Mouse (Mus musculus) midbrain, embryonic 16.5 days (tissue): Measurements from ENCODE around the gene Tm9sf3. TPM values are rescaled to one million over a fixed set of nuclear protein-coding genes. Genes with fewer than 3 reads are reported as not detected.

Experiments used
- ATAC-seq: fragments of 200-750 bp; cut with Nextera tagmentation; 2 replicates; pipeline ENCODE4 v1.8.0; 2017; ENCODE audit warnings: moderate TSS enrichment
- H3K27ac ChIP-seq: fragments of 300-500 bp; sonication (generic); 2 replicates; pipeline ENCODE4 v1.5.1; 2014; ENCODE audit warnings: mild to moderate bottlenecking, low read length, mixed read lengths
- H3K27me3 ChIP-seq: fragments of 300-500 bp; sonication (generic); 2 replicates; pipeline ENCODE4 v1.6.1; 2014; ENCODE audit warnings: low read depth, low read length, mixed read lengths; ENCODE audit not compliant: control insufficient read depth, insufficient read depth
- H3K36me3 ChIP-seq: fragments of 300-500 bp; sonication (generic); 2 replicates; pipeline ENCODE4 v1.6.1; 2014; ENCODE audit warnings: mild to moderate bottlenecking, low read length, moderate library complexity, mixed read lengths; ENCODE audit not compliant: control insufficient read depth, insufficient read depth
- H3K4me1 ChIP-seq: fragments of 300-500 bp; sonication (generic); 2 replicates; pipeline ENCODE4 v1.6.1; 2014; ENCODE audit warnings: mild to moderate bottlenecking, low read length, mixed read lengths; ENCODE audit not compliant: control insufficient read depth, insufficient read depth
- H3K4me2 ChIP-seq: fragments of 300-500 bp; sonication (generic); 2 replicates; pipeline ENCODE4 v1.6.1; 2014; ENCODE audit warnings: mild to moderate bottlenecking, low read length, mixed read lengths
- H3K4me3 ChIP-seq: fragments of 300-500 bp; sonication (generic); 2 replicates; pipeline ENCODE4 v1.5.1; 2014; ENCODE audit warnings: low read depth, mild to moderate bottlenecking, low read length, moderate library complexity, mixed read lengths
- H3K9ac ChIP-seq: fragments of 300-500 bp; sonication (generic); 2 replicates; pipeline ENCODE4 v1.6.1; 2014; ENCODE audit warnings: low read depth, low read length, mixed read lengths
- H3K9me3 ChIP-seq: fragments of 300-500 bp; sonication (generic); replicated peaks from 2 replicates; pipeline ENCODE4 v1.6.1; 2014; ENCODE audit warnings: mild to moderate bottlenecking, low read length, mixed read lengths; ENCODE audit not compliant: control insufficient read depth, poor library complexity, severe bottlenecking
- WGBS: fragments of 180-500 bp; shearing (Covaris S2); extraction: QIAGEN DNeasy Blood & Tissue Kit; methylation state at CpG from one replicate; pipeline ENCODE4 v1.1.7; 2014; 5-methylcytosine and 5-hydroxymethylcytosine counted together
- polyA plus RNA-seq: library from polyadenylated mRNA; unstranded; fragments of >200 nt; fragmentation: Nextera tagmentation; extraction: Ambion mirVana; gene quantifications from 2 replicates; pipeline ENCODE4 v1.2.1, GENCODE M21; 2015

Gene Tm9sf3
- polyA plus RNA-seq, 1 experiment from 2014 or later: 83.7 TPM

- no peak for ATAC-seq
- Histone ChIP-seq H3K36me3 (no peaks in the 10 kb centered on the region), H3K27ac (no peak overlapping the region), H3K9me3 (no peaks in the 10 kb centered on the region), H3K4me2 (no peak overlapping the region), H3K4me1 (no peaks in the 10 kb centered on the region), H3K4me3 (no peak overlapping the region), H3K27me3 (no peaks in the 10 kb centered on the region), H3K9ac (no peak overlapping the region)
- WGBS: 58% methylated on average over 9 of the region's 9 CpGs
Measured at GRCm38 (mm10) chr19:41270151-41270727, 6.4 kb upstream of the Tm9sf3 start.

GRCm38 (mm10) chr19:41266251-41266901, 2.6 kb upstream of the Tm9sf3 start:
- no peaks in the 10 kb centered on the region for H3K36me3 ChIP-seq
- H3K4me3 ChIP-seq: no peak overlapping the region
- no peaks in the 10 kb centered on the region for H3K9me3 ChIP-seq
- no peak overlapping the region for H3K4me2 ChIP-seq
- H3K27ac ChIP-seq: no peak overlapping the region
- whole genome bisulfite sequencing: 68% methylated on average over 8 of the region's 8 CpGs
- no peaks in the 10 kb centered on the region for H3K27me3 ChIP-seq
- H3K4me1 ChIP-seq: peaks cover 21% of the 10 kb centered on the region
- no peak overlapping the region for H3K9ac ChIP-seq
- no peak for ATAC-seq

GRCm38 (mm10) chr19:41264331-41264799, 568 bp upstream of the Tm9sf3 start:
- 32% methylated on average over 13 of the region's 13 CpGs for WGBS
- Histone ChIP-seq H3K27me3 (no peaks in the 10 kb centered on the region), H3K4me2 (peak overlapping the region; percentile 87), H3K9me3 (no peaks in the 10 kb centered on the region), H3K9ac (peak overlapping the region; percentile 80), H3K4me3 (peak overlapping the region; percentile 95), H3K36me3 (no peaks in the 10 kb centered on the region), H3K27ac (peak overlapping the region; percentile 97), H3K4me1 (peaks cover 33% of the 10 kb centered on the region)
- ATAC-seq: peak; percentile 1; the same call in 1 of the 2 replicates

GRCm38 (mm10) chr19:41262712-41263629, 826 bp downstream of the Tm9sf3 start:
- peaks cover 36% of the 10 kb centered on the region for H3K4me1 ChIP-seq
- WGBS: 6% methylated on average over 51 of the region's 51 CpGs
- peak overlapping the region; percentile 87 for H3K4me2 ChIP-seq
- peak overlapping the region; percentile 95 for H3K4me3 ChIP-seq
- H3K9me3 ChIP-seq: no peaks in the 10 kb centered on the region
- H3K9ac ChIP-seq: peak overlapping the region; percentile 80
- H3K27ac ChIP-seq: peak overlapping the region; percentile 97
- no peaks in the 10 kb centered on the region for H3K27me3 ChIP-seq
- no peaks in the 10 kb centered on the region for H3K36me3 ChIP-seq
- peak; percentile 86 for ATAC-seq

GRCm38 (mm10) chr19:41260736-41261135, 3.1 kb downstream of the Tm9sf3 start:
- Histone ChIP-seq H3K4me3 (no peak overlapping the region), H3K9ac (no peak overlapping the region)
- ATAC-seq: no peak

GRCm38 (mm10) chr19:41259256-41259655, 4.5 kb downstream of the Tm9sf3 start:
- ATAC-seq: no peak

More at GRCm38 (mm10) chr19:41260736-41261135, 3.1 kb downstream of the Tm9sf3 start:
- H3K36me3 ChIP-seq: no peaks in the 10 kb centered on the region
- no peak overlapping the region for H3K4me2 ChIP-seq
- no peak overlapping the region for H3K27ac ChIP-seq
- H3K4me1 ChIP-seq: peaks cover 38% of the 10 kb centered on the region
- H3K9me3 ChIP-seq: no peaks in the 10 kb centered on the region
- 89% methylated on average over 3 of the region's 3 CpGs for WGBS
- no peaks in the 10 kb centered on the region for H3K27me3 ChIP-seq

GRCm38 (mm10) chr19:41258707-41259106, 5.1 kb downstream of the Tm9sf3 start:
- Histone ChIP-seq H3K27me3 (no peaks in the 10 kb centered on the region), H3K4me3 (no peak overlapping the region), H3K4me1 (peaks cover 29% of the 10 kb centered on the region), H3K36me3 (no peaks in the 10 kb centered on the region), H3K9ac (no peak overlapping the region), H3K9me3 (no peaks in the 10 kb centered on the region), H3K4me2 (no peak overlapping the region), H3K27ac (no peak overlapping the region)
- ATAC-seq: no peak
- WGBS: 42% methylated on average over 2 of the region's 2 CpGs

More at GRCm38 (mm10) chr19:41259256-41259655, 4.5 kb downstream of the Tm9sf3 start:
- no peak overlapping the region for H3K9ac ChIP-seq
- H3K27me3 ChIP-seq: no peaks in the 10 kb centered on the region
- H3K36me3 ChIP-seq: no peaks in the 10 kb centered on the region
- H3K4me1 ChIP-seq: peaks cover 29% of the 10 kb centered on the region
- no peak overlapping the region for H3K4me3 ChIP-seq
- 77% methylated on average over 6 of the region's 6 CpGs for WGBS
- no peaks in the 10 kb centered on the region for H3K9me3 ChIP-seq
- H3K27ac ChIP-seq: no peak overlapping the region
- no peak overlapping the region for H3K4me2 ChIP-seq

GRCm38 (mm10) chr19:41254584-41254983, 9.2 kb downstream of the Tm9sf3 start:
- Histone ChIP-seq H3K27ac (no peak overlapping the region), H3K4me3 (no peak overlapping the region), H3K4me2 (no peak overlapping the region), H3K9me3 (no peaks in the 10 kb centered on the region), H3K36me3 (no peaks in the 10 kb centered on the region), H3K9ac (no peak overlapping the region), H3K4me1 (0 out of 2 replicates have a peak, but pooled peaks cover 4% of the 10 kb centered on the region), H3K27me3 (no peaks in the 10 kb centered on the region)
- 87% methylated on average over 5 of the region's 5 CpGs for WGBS
- no peak for ATAC-seq
